Mouse (Mus musculus) testis, adult 2 months (tissue): Measurements from ENCODE around the gene Rasgef1b. TPM values are rescaled to one million over a fixed set of nuclear protein-coding genes. Genes with fewer than 3 reads are reported as not detected.

Experiments
- H3K27ac ChIP-seq: fragments of 200-500 bp; 2 replicates; pipeline ENCODE4 v1.5.1; 2012; ENCODE audit warnings: low read depth, low read length; ENCODE audit not compliant: control insufficient read depth, insufficient read depth
- H3K27me3 ChIP-seq: fragments of 200-500 bp; 2 replicates; pipeline ENCODE4 v1.6.1; 2012; ENCODE audit warnings: mild to moderate bottlenecking, low read length, moderate library complexity; ENCODE audit not compliant: control insufficient read depth, insufficient read depth
- H3K36me3 ChIP-seq: fragments of 200-500 bp; 2 replicates; pipeline ENCODE4 v1.6.1; 2012; ENCODE audit warnings: mild to moderate bottlenecking, low read length; ENCODE audit not compliant: control insufficient read depth, insufficient read depth
- H3K4me1 ChIP-seq: fragments of 200-500 bp; 2 replicates; pipeline ENCODE4 v1.6.1; 2012; ENCODE audit warnings: low read length; ENCODE audit not compliant: control insufficient read depth, insufficient read depth
- H3K4me3 ChIP-seq: fragments of 200-500 bp; 2 replicates; pipeline ENCODE4 v1.5.1; 2012; ENCODE audit warnings: low read depth, mild to moderate bottlenecking, low read length, moderate library complexity, mixed read lengths; ENCODE audit not compliant: control insufficient read depth
- CTCF ChIP-seq: fragments of 200-500 bp; IDR thresholded peaks from 2 replicates; pipeline ENCODE4 v1.5.1; 2012; ENCODE audit warnings: low read depth, mild to moderate bottlenecking, inconsistent platforms, low read length, moderate library complexity; ENCODE audit not compliant: control insufficient read depth, insufficient read depth, insufficient replicate concordance
- POLR2A ChIP-seq: fragments of 200-500 bp; IDR thresholded peaks from 2 replicates; pipeline ENCODE4 v1.6.1; 2012; ENCODE audit warnings: low read depth, mild to moderate bottlenecking, inconsistent platforms, low read length, moderate library complexity; ENCODE audit not compliant: control insufficient read depth
- polyA plus RNA-seq: library from polyadenylated mRNA; depleted of rRNA; stranded (reverse); fragments of >200 nt; gene quantifications from 2 replicates; pipeline ENCODE4 v1.2.3, GENCODE M21; 2012

Rasgef1b gene
- polyA plus RNA-seq, 1 experiment = 3.2 TPM

- H3K27me3 ChIP-seq = no peaks in the 10 kb centered on the region
- no peak overlapping the region for H3K27ac ChIP-seq
- TF ChIP-seq CTCF (no peak), POLR2A (no peak)
- no peaks in the 10 kb centered on the region for H3K36me3 ChIP-seq
- H3K4me3 ChIP-seq = no peak overlapping the region
- no peaks in the 10 kb centered on the region for H3K4me1 ChIP-seq
These were observed 195.4 kb downstream of the Rasgef1b start for GRCm38 (mm10) chr5:99533416-99533815.

DNA sequence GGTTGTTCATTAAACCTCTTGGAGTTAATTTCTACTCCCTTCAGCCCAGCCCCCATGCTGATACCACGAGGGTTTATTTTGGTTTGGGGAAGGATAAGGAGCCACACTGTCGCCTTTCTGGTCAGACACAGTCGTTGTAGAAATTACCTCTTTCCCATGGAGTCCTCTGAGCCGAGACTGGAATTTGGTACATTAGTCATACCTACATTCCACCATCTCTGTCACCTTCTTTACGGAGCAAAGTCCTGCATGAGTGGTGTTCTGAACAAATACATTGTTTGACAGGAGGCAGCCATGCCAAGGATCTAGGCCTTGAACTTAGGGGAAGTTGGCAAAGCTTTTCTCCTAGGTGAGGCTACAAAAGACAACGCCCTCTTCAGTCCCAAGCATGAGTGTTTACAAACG lies 202.1 kb downstream of the Rasgef1b start:
- Histone ChIP-seq H3K4me3 (no peak overlapping the region), H3K27ac (no peak overlapping the region), H3K36me3 (no peaks in the 10 kb centered on the region), H3K4me1 (peaks cover 2% of the 10 kb centered on the region), H3K27me3 (no peaks in the 10 kb centered on the region)
- no peak for TF ChIP-seq POLR2A
- TF ChIP-seq CTCF = no peak

GRCm38 (mm10) chr5:99525649-99526048 lies 203.2 kb downstream of the Rasgef1b start:
- Histone ChIP-seq H3K27ac (no peak overlapping the region), H3K4me1 (peaks cover 2% of the 10 kb centered on the region), H3K4me3 (no peak overlapping the region), H3K27me3 (no peaks in the 10 kb centered on the region), H3K36me3 (no peaks in the 10 kb centered on the region)
- TF ChIP-seq CTCF (no peak), POLR2A (no peak)

DNA sequence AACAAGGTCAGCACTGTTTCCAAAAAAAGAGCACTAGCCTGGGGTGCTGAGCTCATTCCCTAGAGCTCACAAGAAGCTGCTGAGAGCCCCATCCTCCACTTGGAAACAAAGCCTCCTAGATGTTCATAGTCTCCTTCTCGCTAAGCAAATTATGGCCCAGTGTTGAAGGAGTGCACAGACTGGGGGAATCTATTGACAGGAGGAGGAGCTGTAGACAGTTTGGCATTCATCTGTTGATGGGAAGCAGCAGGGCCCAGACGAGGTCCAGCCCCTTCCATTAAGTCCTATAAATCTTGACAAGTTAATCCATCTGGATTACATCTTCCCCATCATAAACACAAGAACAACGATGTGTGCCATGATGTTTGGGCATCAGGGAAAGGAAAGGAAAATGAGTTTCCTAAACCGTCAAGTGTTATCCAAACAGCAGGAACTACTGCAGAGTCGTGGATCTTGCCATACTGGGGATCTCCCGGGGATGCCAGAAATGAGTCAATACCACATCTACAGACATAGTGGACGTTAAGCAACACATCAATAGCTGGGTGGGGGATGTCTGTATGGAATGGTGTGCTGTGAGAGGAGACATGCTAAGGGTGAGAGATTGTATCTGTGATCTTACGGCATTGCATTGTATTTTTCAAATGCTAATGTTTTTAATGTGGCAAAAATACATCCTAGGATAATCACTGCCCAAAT lies 206.1 kb downstream of the Rasgef1b start:
- H3K27me3 ChIP-seq = no peaks in the 10 kb centered on the region
- no peak overlapping the region for H3K27ac ChIP-seq
- no peak overlapping the region for H3K4me3 ChIP-seq
- TF ChIP-seq POLR2A (no peak), CTCF (no peak)
- no peaks in the 10 kb centered on the region for H3K36me3 ChIP-seq
- peaks cover 2% of the 10 kb centered on the region for H3K4me1 ChIP-seq

DNA sequence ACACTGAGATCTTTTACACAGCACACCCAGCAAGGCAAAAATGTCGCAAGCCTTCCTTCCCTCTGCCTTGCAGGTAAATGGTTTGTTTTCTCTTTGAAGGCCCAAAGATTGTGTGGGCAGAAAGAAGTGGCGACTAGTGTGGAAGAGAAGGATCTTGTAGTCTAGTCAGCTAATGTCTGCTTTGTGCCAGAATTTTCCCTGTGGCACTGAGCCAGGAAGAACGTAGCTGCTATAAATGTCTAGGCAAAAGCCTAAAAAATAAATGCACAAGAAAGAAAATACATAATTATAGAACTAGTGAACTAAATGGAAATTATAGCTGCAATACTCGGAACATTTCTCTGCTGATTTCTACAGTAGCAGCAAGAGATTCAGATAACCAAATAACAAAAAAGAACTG lies 207.5 kb downstream of the Rasgef1b start:
- Histone ChIP-seq H3K36me3 (no peaks in the 10 kb centered on the region), H3K27ac (no peak overlapping the region), H3K27me3 (no peaks in the 10 kb centered on the region), H3K4me1 (peaks cover 2% of the 10 kb centered on the region), H3K4me3 (no peak overlapping the region)
- TF ChIP-seq CTCF = no peak
- no peak for TF ChIP-seq POLR2A

- H3K4me3 ChIP-seq = no peak overlapping the region
- no peaks in the 10 kb centered on the region for H3K36me3 ChIP-seq
- peaks cover 2% of the 10 kb centered on the region for H3K4me1 ChIP-seq
- no peak overlapping the region for H3K27ac ChIP-seq
- H3K27me3 ChIP-seq = no peaks in the 10 kb centered on the region
- TF ChIP-seq POLR2A (no peak), CTCF (no peak)
These were observed 209.3 kb downstream of the Rasgef1b start for GRCm38 (mm10) chr5:99519556-99519955.

- Histone ChIP-seq H3K27ac (no peak overlapping the region), H3K36me3 (no peaks in the 10 kb centered on the region), H3K27me3 (no peaks in the 10 kb centered on the region), H3K4me1 (peaks cover 2% of the 10 kb centered on the region), H3K4me3 (no peak overlapping the region)
- TF ChIP-seq CTCF = no peak
- TF ChIP-seq POLR2A = no peak
These were observed 209.8 kb downstream of the Rasgef1b start for GRCm38 (mm10) chr5:99519023-99519422.

- TF ChIP-seq CTCF (no peak), POLR2A (no peak)
- Histone ChIP-seq H3K36me3 (no peaks in the 10 kb centered on the region), H3K27me3 (no peaks in the 10 kb centered on the region), H3K4me3 (no peak overlapping the region), H3K4me1 (peaks cover under 1% of the 10 kb centered on the region; the same call in 1 of the 2 replicates), H3K27ac (no peak overlapping the region)
These were observed 212.7 kb downstream of the Rasgef1b start for GRCm38 (mm10) chr5:99516207-99516606.
